Mouse (Mus musculus) bone marrow, adult 2 months (tissue): ENCODE results near the gene Slfn4. TPM values are rescaled to one million over a fixed set of nuclear protein-coding genes. Genes with fewer than 3 reads are reported as not detected.
"Not testable (repeated sequence)": the region's sequence is repeated elsewhere in the genome, so short reads cannot be mapped to it uniquely, and the experiment has no call there.

Experiments
- H3K27ac ChIP-seq: fragments of 200-500 bp; 2 replicates; pipeline ENCODE4 v1.5.1; 2012; ENCODE audit warnings: low read depth, mild to moderate bottlenecking, control low read depth, inconsistent platforms, low read length; ENCODE audit not compliant: control insufficient read depth, poor library complexity, insufficient read depth
- H3K4me1 ChIP-seq: fragments of 200-500 bp; 2 replicates; pipeline ENCODE4 v1.6.1; 2011; ENCODE audit warnings: low read length; ENCODE audit not compliant: control insufficient read depth, insufficient read depth
- H3K4me3 ChIP-seq: fragments of 200-500 bp; replicated peaks from 2 replicates; pipeline ENCODE3; 2011; ENCODE audit warnings: mild to moderate bottlenecking, low read depth, low read length, control low read depth; ENCODE audit not compliant: control insufficient read depth
- CTCF ChIP-seq: fragments of 200-500 bp; IDR thresholded peaks from 2 replicates; pipeline ENCODE4 v1.5.1; 2011; ENCODE audit warnings: low read length, control low read depth; ENCODE audit not compliant: control insufficient read depth, insufficient read depth
- POLR2A ChIP-seq: fragments of 200-500 bp; IDR thresholded peaks from 2 replicates; pipeline ENCODE4 v1.6.1; 2011; ENCODE audit warnings: low read depth, mild to moderate bottlenecking, control low read depth, low read length, borderline replicate concordance; ENCODE audit not compliant: control insufficient read depth
- WGBS: fragments of 180-500 bp; shearing (Covaris S2); methylation state at CpG from one replicate; pipeline ENCODE4 v1.1.7; 2018; 5-methylcytosine and 5-hydroxymethylcytosine counted together
- polyA plus RNA-seq: library from polyadenylated mRNA; stranded (reverse); fragments of >200 nt; gene quantifications from 2 replicates; pipeline ENCODE4 v1.2.4, GENCODE M21; 2011; ENCODE audit warnings: low replicate concordance; ENCODE audit not compliant: missing spikeins, insufficient read depth, insufficient read length

The Slfn4 gene
- polyA plus RNA-seq, 1 experiment: 100.0 TPM

- no peak for TF ChIP-seq POLR2A
- no peak for TF ChIP-seq CTCF
- peaks cover 4% of the 10 kb centered on the region for H3K4me1 ChIP-seq
- whole genome bisulfite sequencing: 3% methylated on average over 7 of the region's 7 CpGs
These were observed 48.4 kb downstream of the Slfn4 start for GRCm38 (mm10) chr11:83223367-83223766.

DNA sequence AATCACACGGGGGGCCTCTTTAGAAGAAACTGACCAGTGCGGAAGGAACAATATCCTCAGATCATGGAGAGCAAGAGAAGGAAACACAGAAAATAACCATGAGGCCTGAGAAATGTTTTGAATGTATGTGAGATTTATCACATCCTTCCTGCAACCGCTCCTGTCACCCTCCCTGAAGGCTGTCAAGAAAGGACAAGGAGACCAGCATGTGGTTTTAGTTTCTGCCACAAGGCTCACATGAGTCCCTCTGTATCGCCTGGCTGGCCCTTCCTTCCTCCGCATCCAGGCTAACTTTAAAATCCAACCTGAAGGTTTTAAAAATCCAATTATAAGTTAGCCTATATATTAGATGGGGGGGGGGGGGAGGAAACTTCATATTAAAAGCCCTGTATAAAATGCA lies 48.8 kb downstream of the Slfn4 start:
- peak overlapping the region; percentile 95 for H3K4me3 ChIP-seq
- WGBS: under 1% methylated on average over 5 of the region's 5 CpGs
- not testable (repeated sequence) for H3K4me1 ChIP-seq
- H3K27ac ChIP-seq: peak overlapping the region; percentile 72; the same call in 1 of the 2 replicates

More at GRCm38 (mm10) chr11:83223367-83223766, 48.4 kb downstream of the Slfn4 start:
- Histone ChIP-seq H3K27ac (peak overlapping the region; percentile 26), H3K4me3 (peak overlapping the region; percentile 95)

DNA sequence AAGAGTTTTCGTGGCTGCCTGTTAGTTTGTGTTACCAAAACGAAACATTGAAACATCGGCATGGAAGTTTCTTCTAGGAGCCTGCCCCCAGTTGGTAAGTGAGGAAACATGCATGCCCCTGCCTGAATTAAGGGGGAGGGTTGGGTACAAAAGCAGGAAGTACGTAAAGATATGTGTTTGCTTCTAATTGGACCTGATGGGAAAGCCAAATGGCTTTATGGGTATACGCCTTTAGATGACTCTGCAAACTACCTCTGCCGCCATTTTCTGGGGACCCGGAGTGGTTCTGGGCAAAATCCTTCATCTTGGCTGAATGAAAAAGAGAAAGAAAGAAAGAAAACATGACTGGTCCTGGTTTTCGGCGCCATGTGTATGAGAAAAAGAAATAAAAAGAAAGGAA lies 49.2 kb downstream of the Slfn4 start:
- H3K27ac ChIP-seq: peak overlapping the region; percentile 73
- no peak for TF ChIP-seq POLR2A
- TF ChIP-seq CTCF: peak; percentile 35; the same call in 1 of the 2 replicates
- peaks cover 4% of the 10 kb centered on the region for H3K4me1 ChIP-seq
- H3K4me3 ChIP-seq: peak overlapping the region; percentile 95
- WGBS: 3% methylated on average over 9 of the region's 9 CpGs

- Histone ChIP-seq H3K4me3 (peak overlapping the region; percentile 95), H3K27ac (peak overlapping the region; percentile 73), H3K4me1 (peaks cover 4% of the 10 kb centered on the region)
- WGBS: 6% methylated on average over 3 of the region's 3 CpGs
- TF ChIP-seq CTCF: no peak
- TF ChIP-seq POLR2A: no peak
These were observed 49.8 kb downstream of the Slfn4 start for GRCm38 (mm10) chr11:83224750-83225149.

DNA sequence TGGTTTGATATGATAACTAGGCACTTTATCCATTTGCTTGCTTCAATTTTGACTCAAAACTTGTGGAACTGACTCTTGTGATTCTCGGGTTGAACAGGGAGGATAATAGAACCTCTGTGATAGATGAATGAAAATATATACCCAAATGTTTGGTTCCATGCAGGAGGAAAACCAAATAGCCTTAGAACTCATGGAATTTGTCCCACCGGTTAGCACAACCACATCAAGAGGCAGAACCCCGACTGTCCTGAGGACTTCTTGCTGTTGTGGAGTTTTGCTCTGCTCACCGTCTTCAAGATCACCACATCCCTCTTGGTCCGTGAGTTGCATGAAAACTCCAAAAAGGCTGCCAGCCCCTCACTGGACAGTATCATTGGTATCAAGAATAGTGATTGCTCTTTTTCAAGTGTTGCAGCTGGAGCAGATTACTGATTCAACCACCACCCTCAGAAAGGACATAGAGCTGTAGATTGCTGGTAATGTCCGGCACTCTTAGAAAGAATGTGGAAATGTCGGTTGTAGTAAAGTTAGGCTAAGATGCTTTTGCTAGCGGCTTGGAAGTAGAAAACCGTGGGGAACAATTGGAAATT lies 50.5 kb downstream of the Slfn4 start:
- 50% methylated on average over 9 of the region's 9 CpGs for WGBS
- Histone ChIP-seq H3K4me3 (peak overlapping the region; percentile 95), H3K27ac (no peak overlapping the region), H3K4me1 (peaks cover 4% of the 10 kb centered on the region)
- no peak for TF ChIP-seq CTCF
- no peak for TF ChIP-seq POLR2A

DNA sequence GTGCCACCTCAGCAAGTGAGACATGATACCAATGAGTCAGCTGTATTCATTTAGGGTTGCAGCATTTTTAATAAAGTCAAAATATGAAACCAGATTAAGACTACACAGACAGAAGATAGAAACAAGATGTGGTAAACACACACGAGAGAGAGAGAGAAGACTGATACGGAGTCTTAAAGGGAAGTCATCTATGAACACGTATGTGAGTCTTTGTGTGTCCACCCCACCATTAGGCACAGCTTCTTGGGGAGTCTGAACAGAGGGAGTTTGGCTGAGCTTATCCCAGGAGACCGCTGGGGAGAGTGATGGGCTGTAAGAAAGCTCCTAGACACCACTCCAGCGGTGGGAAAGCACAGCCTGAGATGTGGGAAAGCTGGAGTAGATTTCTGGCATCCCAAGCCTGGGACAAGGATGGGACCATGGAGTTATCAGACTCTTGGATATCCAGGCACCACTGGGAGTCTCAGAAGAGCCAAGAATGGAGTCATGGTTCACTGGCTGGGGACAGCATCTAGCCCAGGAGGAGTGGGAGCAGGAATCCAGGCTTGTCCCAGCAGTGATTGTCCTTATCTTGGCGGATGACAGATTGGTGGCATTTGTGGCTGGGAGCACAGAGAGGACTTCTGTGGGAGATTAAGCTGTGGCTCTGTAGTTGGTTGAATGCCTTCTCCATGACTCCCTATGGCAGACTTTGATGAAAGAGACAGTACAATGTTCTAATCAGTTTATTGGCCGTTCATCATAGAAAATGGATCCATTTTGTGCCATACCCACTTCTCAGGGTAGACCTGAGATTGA lies 53.1 kb downstream of the Slfn4 start:
- Histone ChIP-seq H3K27ac (no peak overlapping the region), H3K4me1 (peaks cover 4% of the 10 kb centered on the region), H3K4me3 (no peak overlapping the region)
- no peak for TF ChIP-seq POLR2A
- no peak for TF ChIP-seq CTCF
- WGBS: 85% methylated on average over 7 of the region's 7 CpGs

DNA sequence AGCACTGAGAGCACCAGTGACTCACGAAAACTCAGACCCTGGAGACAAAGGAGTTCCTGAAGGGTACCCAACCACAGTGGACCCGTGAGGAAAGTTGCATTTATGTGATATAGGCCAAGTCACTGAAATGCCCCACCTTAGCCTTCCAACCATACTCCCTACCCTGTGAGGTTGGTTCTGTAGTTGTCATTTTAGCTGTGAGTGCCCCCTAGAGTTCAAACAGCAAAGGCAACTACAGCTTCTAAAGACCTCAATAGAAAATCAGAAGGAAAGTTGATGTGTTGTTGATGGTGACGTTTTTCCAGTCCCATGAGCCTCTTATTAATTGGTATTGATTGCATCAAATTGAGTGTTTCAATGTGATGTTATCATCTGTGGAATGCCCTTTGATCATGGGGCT lies 56.0 kb downstream of the Slfn4 start:
- TF ChIP-seq CTCF (no peak), POLR2A (no peak)
- Histone ChIP-seq H3K4me3 (no peak overlapping the region), H3K4me1 (no peaks in the 10 kb centered on the region; the same call in 1 of the 2 replicates), H3K27ac (no peak overlapping the region)
- WGBS: 62% methylated on average over 3 of the region's 3 CpGs

DNA sequence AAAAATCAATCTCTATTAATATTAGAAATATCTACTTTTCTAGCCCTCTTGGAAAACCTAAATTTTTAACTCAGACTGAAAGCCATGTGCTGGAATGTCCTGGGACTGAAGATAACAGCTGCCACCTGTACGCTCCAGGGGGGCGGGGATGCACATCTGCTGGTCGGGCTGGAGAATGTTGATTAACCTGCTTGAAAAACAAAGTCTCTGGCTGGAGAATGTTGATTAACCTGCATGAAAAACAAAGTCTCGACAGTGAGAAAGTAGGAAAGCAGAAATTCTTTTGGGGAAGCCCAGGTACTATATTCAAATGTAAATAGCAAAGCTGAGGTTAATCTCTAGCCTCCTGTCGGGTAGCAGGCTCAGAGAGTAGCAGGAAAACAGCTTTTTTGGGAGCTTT lies 58.6 kb downstream of the Slfn4 start:
- not testable (repeated sequence) for H3K4me3 ChIP-seq, H3K4me1 ChIP-seq, H3K27ac ChIP-seq
- 68% methylated on average over 5 of the region's 5 CpGs for WGBS

DNA sequence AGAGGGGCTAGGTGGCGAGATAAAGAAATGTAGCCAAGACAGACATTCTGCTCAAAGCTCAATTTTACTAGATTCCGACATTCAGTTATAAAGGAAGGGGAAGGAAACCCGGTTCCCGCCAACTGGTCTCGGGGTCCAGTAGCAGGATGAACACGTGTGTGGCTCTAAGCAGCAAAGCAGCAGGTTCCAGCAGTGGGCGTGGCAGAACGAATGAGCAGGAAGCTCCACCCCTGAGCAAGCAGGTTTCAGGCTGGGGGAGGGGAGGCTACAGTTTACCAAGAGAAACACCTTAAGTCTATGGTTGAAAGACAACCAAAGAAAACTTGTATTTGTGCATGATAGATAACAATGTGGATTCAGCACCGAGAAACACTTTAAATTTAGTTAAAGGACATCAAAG lies 62.4 kb downstream of the Slfn4 start:
- not testable (repeated sequence) for H3K4me3 ChIP-seq, H3K4me1 ChIP-seq, H3K27ac ChIP-seq
- WGBS: 78% methylated on average over 9 of the region's 9 CpGs
